Mouse (Mus musculus): Measurements from ENCODE around the gene Rbp3. TPM values are rescaled to one million over a fixed set of nuclear protein-coding genes. Genes with fewer than 3 reads are reported as not detected.

Rbp3 gene
- total and polyA plus RNA-seq, 3 experiments: not detected

- in situ Hi-C loops (cut with MboI; ENCODE audit: low pct_ligation_motif_present, low pct_unique_long_range_greater_than_20kb, low sequenced_read_pairs): no loop called here
- no peak for DNase-seq (ENCODE audit: extremely low read depth)
- Histone ChIP-seq H3K9me3 (replicated peaks; ENCODE audit: low read length) (no peaks in the 10 kb centered on the region), H3K4me2 (ENCODE audit: insufficient read depth, low read depth, poor library complexity, severe bottlenecking) (no peak overlapping the region), H3K27me3 (replicated peaks) (peaks cover 4% of the 10 kb centered on the region), H3K36me3 (replicated peaks in 1 of 2; ENCODE audit: control insufficient read depth in 1 of 2, insufficient read depth in 1 of 2, low read length in 1 of 2) (no peaks in the 10 kb centered on the region), H3K9ac (ENCODE audit: insufficient read depth, low read depth) (no peak overlapping the region), H3K79me2 (replicated peaks; ENCODE audit: control insufficient read depth, extremely low read depth, insufficient read depth, poor library complexity, severe bottlenecking) (no peaks in the 10 kb centered on the region), H3K27ac (ENCODE audit: insufficient read depth, low read depth) (no peak overlapping the region), H3K4me3 (replicated peaks in 1 of 3; ENCODE audit: low read depth in 2 of 3, low read length in 2 of 3, poor library complexity in 1 of 3) (no peak overlapping the region), H3K4me1 (ENCODE audit: control insufficient read depth in 1 of 2, insufficient read depth in 2 of 2) (no peaks in the 10 kb centered on the region)
- dilution Hi-C loops (cut with MboI; ENCODE audit: extremely low pct_ligation_motif_present, extremely low pct_unique_long_range_greater_than_20kb, low sequenced_read_pairs): no loop called here
- TF ChIP-seq PAX5 (IDR thresholded peaks at IDR 0.05; ENCODE audit: low read length): no peak
- TF ChIP-seq SMC3 (IDR thresholded peaks at IDR 0.05; ENCODE audit: low read depth, low read length): no peak
- TF ChIP-seq ZKSCAN1 (IDR thresholded peaks at IDR 0.05; ENCODE audit: borderline replicate concordance, low read depth, low read length): no peak
- no peak for TF ChIP-seq ELF1 (IDR thresholded peaks at IDR 0.05; ENCODE audit: low read depth, low read length)
- no peak for TF ChIP-seq USF2 (conservative IDR thresholded peaks at IDR 0.05; ENCODE audit: low read depth, low read length)
- TF ChIP-seq TCF12 (IDR thresholded peaks at IDR 0.05; ENCODE audit: low read depth, low read length): no peak
- no peak for TF ChIP-seq MXI1 (IDR thresholded peaks at IDR 0.05; ENCODE audit: low read depth, low read length)
- no peak for TF ChIP-seq NELFE (IDR thresholded peaks at IDR 0.05; ENCODE audit: low read depth, low read length)
- no peak for TF ChIP-seq JUN (IDR thresholded peaks at IDR 0.05; ENCODE audit: insufficient read depth, low read depth, low read length)
- no peak for TF ChIP-seq E2F4 (IDR thresholded peaks at IDR 0.05; ENCODE audit: insufficient replicate concordance, low read depth, low read length)
- no peak for TF ChIP-seq KAT2A (IDR thresholded peaks at IDR 0.05; ENCODE audit: insufficient replicate concordance, low read length)
- TF ChIP-seq SIN3A (IDR thresholded peaks at IDR 0.05; ENCODE audit: low read length): no peak
- no peak for TF ChIP-seq RAD21 (IDR thresholded peaks at IDR 0.05; ENCODE audit: low read depth, low read length)
- no peak for TF ChIP-seq NRF1 (IDR thresholded peaks at IDR 0.05; ENCODE audit: low read depth, low read length)
- TF ChIP-seq GABPA (IDR thresholded peaks at IDR 0.05; ENCODE audit: insufficient replicate concordance, low read depth, low read length): no peak
- no peak for TF ChIP-seq USF1 (IDR thresholded peaks at IDR 0.05; ENCODE audit: low read depth, low read length)
These were observed 48.6 kb downstream of the Rbp3 start for GRCm38 (mm10) chr14:34002358-34002757.

Other genes with a start within 250 kb of the Rbp3 start
- not detected in 2 replicates for gene Gdf10, start 30.4 kb upstream of the Rbp3 start, total RNA-seq (2012; rRNA removed)
- not detected in 2 replicates for gene Gdf10, start 30.4 kb upstream of the Rbp3 start, total RNA-seq (2014; rRNA removed)
- not detected in 2 replicates for gene Gdf10, start 30.4 kb upstream of the Rbp3 start, polyA plus RNA-seq (2012; ENCODE audit: insufficient read length, low read depth)
- not detected in 2 replicates for gene Gdf2, start 13.0 kb upstream of the Rbp3 start, total RNA-seq (2012; rRNA removed)
- gene Gdf2, start 13.0 kb upstream of the Rbp3 start, total RNA-seq (2014; rRNA removed): not detected in 2 replicates
- gene Gdf2, start 13.0 kb upstream of the Rbp3 start, polyA plus RNA-seq (2012; ENCODE audit: insufficient read length, low read depth): not detected in 2 replicates
- not detected in 2 replicates for gene Zfp488, start 24.8 kb downstream of the Rbp3 start, total RNA-seq (2012; rRNA removed)
- gene Zfp488, start 24.8 kb downstream of the Rbp3 start, total RNA-seq (2014; rRNA removed): not detected in 2 replicates
- gene Zfp488, start 24.8 kb downstream of the Rbp3 start, polyA plus RNA-seq (2012; ENCODE audit: insufficient read length, low read depth): not detected in 2 replicates
- gene Gm30083, start 61.2 kb downstream of the Rbp3 start, total RNA-seq (2012; rRNA removed): not detected in 2 replicates
- gene Gm30083, start 61.2 kb downstream of the Rbp3 start, total RNA-seq (2014; rRNA removed): not detected in 2 replicates
- gene Gm30083, start 61.2 kb downstream of the Rbp3 start, polyA plus RNA-seq (2012; ENCODE audit: insufficient read length, low read depth): not detected in 2 replicates
- gene Gm5460, start 62.8 kb downstream of the Rbp3 start, total RNA-seq (2012; rRNA removed): not detected in 2 replicates
- gene Gm5460, start 62.8 kb downstream of the Rbp3 start, total RNA-seq (2014; rRNA removed): not detected in 2 replicates
- not detected in 2 replicates for gene Gm5460, start 62.8 kb downstream of the Rbp3 start, polyA plus RNA-seq (2012; ENCODE audit: insufficient read length, low read depth)
- gene Antxrl, start 98.7 kb downstream of the Rbp3 start, total RNA-seq (2012; rRNA removed): not detected in 2 replicates
- gene Antxrl, start 98.7 kb downstream of the Rbp3 start, total RNA-seq (2014; rRNA removed): not detected in 2 replicates
- not detected in 2 replicates for gene Antxrl, start 98.7 kb downstream of the Rbp3 start, polyA plus RNA-seq (2012; ENCODE audit: insufficient read length, low read depth)
- gene Anxa8, start 132.0 kb downstream of the Rbp3 start, total RNA-seq (2012; rRNA removed): 1.8 and 2.3 TPM in 2 replicates
- 0.23 and 0.24 TPM in 2 replicates for gene Anxa8, start 132.0 kb downstream of the Rbp3 start, total RNA-seq (2014; rRNA removed)
- 0.33 TPM in 1 of 2 replicates, not detected in the other for gene Anxa8, start 132.0 kb downstream of the Rbp3 start, polyA plus RNA-seq (2012; ENCODE audit: insufficient read length, low read depth)
- not detected in 2 replicates for gene A630023A22Rik, start 148.8 kb downstream of the Rbp3 start, total RNA-seq (2012; rRNA removed)
- not detected in 2 replicates for gene A630023A22Rik, start 148.8 kb downstream of the Rbp3 start, total RNA-seq (2014; rRNA removed)
- 0.36 TPM in 1 of 2 replicates, not detected in the other for gene A630023A22Rik, start 148.8 kb downstream of the Rbp3 start, polyA plus RNA-seq (2012; ENCODE audit: insufficient read length, low read depth)
- 0.04 TPM in 2 replicates for gene Npy4r, start 198.5 kb downstream of the Rbp3 start, total RNA-seq (2012; rRNA removed)
- gene Npy4r, start 198.5 kb downstream of the Rbp3 start, total RNA-seq (2014; rRNA removed): not detected in 2 replicates
- gene Npy4r, start 198.5 kb downstream of the Rbp3 start, polyA plus RNA-seq (2012; ENCODE audit: insufficient read length, low read depth): not detected in 2 replicates
- gene Gprin2, start 247.7 kb downstream of the Rbp3 start, total RNA-seq (2012; rRNA removed): 0.21 and 0.80 TPM in 2 replicates
- 0.01 and 0.04 TPM in 2 replicates for gene Gprin2, start 247.7 kb downstream of the Rbp3 start, total RNA-seq (2014; rRNA removed)
- gene Gprin2, start 247.7 kb downstream of the Rbp3 start, polyA plus RNA-seq (2012; ENCODE audit: insufficient read length, low read depth): 0.05 and 0.16 TPM in 2 replicates

Measured in CH12.LX (cell line).